Mouse (Mus musculus) spleen, embryonic (tissue): ENCODE measurements at regions not wholly inside any gene's neighbourhood (a gene's known extent, or its start where the extent isn't known, plus 50 kb on each side); places are given as distances from the start of the nearest gene placed in this dataset.

Experiments used
- CTCF ChIA-PET: fragments of 350-600 bp; sonication (Branson Sonifier 250); formaldehyde crosslinking; loops from one replicate; lab custom pipeline; 2022; lab: Charles Lee

- CTCF ChIA-PET = interaction anchor here (0.8 kb wide), 1 partner anchor 32 kb away, joined by 6 read pairs; no protein-coding TSS in a partner anchor
Observed at GRCm38 (mm10) chr5:93328059-93328458, 61.0 kb downstream of the Ccng2 start.

- CTCF ChIA-PET = no interaction called here
Observed at GRCm38 (mm10) chr5:93330851-93331250, 63.8 kb downstream of the Ccng2 start.

- CTCF ChIA-PET = interaction anchor here (0.5 kb wide), 1 partner anchor 50 kb away, joined by 3 read pairs; no protein-coding TSS in a partner anchor
Observed at GRCm38 (mm10) chr5:93353101-93353500, 86.0 kb downstream of the Ccng2 start.
